Mouse (Mus musculus): ENCODE measurements around the gene Pcbp1.
"Not testable (repeated sequence)": the region's sequence is repeated elsewhere in the genome, so short reads cannot be mapped to it uniquely, and the experiment has no call there.

Pcbp1 gene

GRCm38 (mm10) chr6:86494767-86495166, 31.4 kb downstream of the Pcbp1 start:
- DNase-seq (ENCODE audit: low spot score in 2 of 2): no peak

GRCm38 (mm10) chr6:86493469-86494263, 32.5 kb downstream of the Pcbp1 start:
- no peak for DNase-seq (ENCODE audit: low spot score in 2 of 2)

- DNase-seq (ENCODE audit: low spot score in 2 of 2): not testable (repeated sequence)
These were observed 35.7 kb downstream of the Pcbp1 start for GRCm38 (mm10) chr6:86490413-86490812.

- DNase-seq (ENCODE audit: low spot score in 2 of 2): no peak
These were observed 36.2 kb downstream of the Pcbp1 start for GRCm38 (mm10) chr6:86489945-86490344.

GRCm38 (mm10) chr6:86488149-86488485, 38.0 kb downstream of the Pcbp1 start:
- DNase-seq (ENCODE audit: low spot score in 2 of 2): no peak

- peak; percentile 74 to 77 for DNase-seq (ENCODE audit: low spot score in 2 of 2)
These were observed 38.6 kb downstream of the Pcbp1 start for GRCm38 (mm10) chr6:86487358-86488148.

- no peak for DNase-seq (ENCODE audit: low spot score in 2 of 2)
These were observed 40.0 kb downstream of the Pcbp1 start for GRCm38 (mm10) chr6:86485943-86486640.

GRCm38 (mm10) chr6:86481871-86482270, 44.2 kb downstream of the Pcbp1 start:
- no peak for DNase-seq (ENCODE audit: low spot score in 2 of 2)

GRCm38 (mm10) chr6:86480189-86480831, 45.8 kb downstream of the Pcbp1 start:
- peak in 1 of 2 experiments; percentile 24 for DNase-seq (ENCODE audit: low spot score in 2 of 2)

- no peak for DNase-seq (ENCODE audit: low spot score in 2 of 2)
These were observed 46.3 kb downstream of the Pcbp1 start for GRCm38 (mm10) chr6:86479816-86480188.

GRCm38 (mm10) chr6:86479311-86479710, 46.8 kb downstream of the Pcbp1 start:
- DNase-seq (ENCODE audit: low spot score in 2 of 2): no peak

GRCm38 (mm10) chr6:86476931-86477330, 49.2 kb downstream of the Pcbp1 start:
- DNase-seq (ENCODE audit: low spot score in 2 of 2): no peak

GRCm38 (mm10) chr6:86475462-86476167, 50.5 kb downstream of the Pcbp1 start:
- DNase-seq (ENCODE audit: low spot score in 2 of 2): no peak

- no peak for DNase-seq (ENCODE audit: low spot score in 2 of 2)
These were observed 51.4 kb downstream of the Pcbp1 start for GRCm38 (mm10) chr6:86474646-86475181.

All from urinary bladder, adult 18-20 months (tissue).